Mouse (Mus musculus): Measurements from ENCODE around the gene Fbxl16.

DNA sequence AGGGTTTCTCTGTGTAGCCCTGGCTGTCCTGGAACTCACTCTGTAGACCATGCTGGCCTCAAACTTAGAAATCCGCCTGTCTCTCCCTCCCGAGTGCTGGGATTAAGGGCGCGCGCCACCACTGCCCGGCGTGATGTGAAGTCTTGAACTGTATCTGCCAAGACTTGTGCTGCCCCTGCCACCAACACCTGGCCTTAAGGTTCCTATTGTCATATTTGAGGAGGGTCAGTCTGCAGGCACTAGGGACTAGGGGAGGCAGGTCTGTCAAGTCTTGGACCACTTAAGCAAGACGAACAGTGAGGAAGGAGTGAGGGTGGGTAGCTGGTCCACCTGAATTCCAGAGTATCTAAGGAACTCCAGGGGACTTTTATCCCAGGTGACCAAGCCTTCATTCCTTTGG, 60.6 kb downstream of the Fbxl16 start:
- TF ChIP-seq CTCF (IDR thresholded peaks at IDR 0.05) (no peak), EP300 (IDR thresholded peaks at IDR 0.05; ENCODE audit: insufficient read depth, low read depth, low read length) (no peak), POLR2A (IDR thresholded peaks at IDR 0.05; ENCODE audit: insufficient read depth, low read depth, low read length) (no peak)

All from heart, adult 2 months (tissue).